Mouse (Mus musculus): ENCODE measurements at regions not wholly inside any gene's neighbourhood (a gene's known extent, or its start where the extent isn't known, plus 50 kb on each side); places are given as distances from the start of the nearest gene placed in this dataset.

- Histone ChIP-seq H3K4me3 (no peak overlapping the region), H3K36me3 (ENCODE audit: control insufficient read depth, insufficient read depth, low read length) (no peaks in the 10 kb centered on the region), H3K9ac (ENCODE audit: low read depth, low read length) (no peak overlapping the region), H3K27me3 (ENCODE audit: control insufficient read depth, insufficient read depth, low read length) (peaks cover 1% of the 10 kb centered on the region; the same call in 1 of the 2 replicates), H3K27ac (no peak overlapping the region), H3K4me1 (ENCODE audit: control insufficient read depth, insufficient read depth, low read length) (no peaks in the 10 kb centered on the region), H3K79me2 (replicated peaks; ENCODE audit: control insufficient read depth, insufficient read depth, low read length) (no peaks in the 10 kb centered on the region)
- 75% methylated on average over 6 of the region's 6 CpGs for WGBS
- TF ChIP-seq CTCF (IDR thresholded peaks at IDR 0.05), result no peak
- no peak for TF ChIP-seq POLR2A (IDR thresholded peaks at IDR 0.05; ENCODE audit: insufficient read depth, low read depth, low read length)
- TF ChIP-seq EP300 (IDR thresholded peaks at IDR 0.05; ENCODE audit: insufficient read depth, low read depth, low read length), result no peak
- intact Hi-C loops (cut with DNase I), result no loop called here
- no peak for DNase-seq
Measured at GRCm38 (mm10) chr8:90149903-90150302, 198.2 kb downstream of the Tox3 start.

DNA sequence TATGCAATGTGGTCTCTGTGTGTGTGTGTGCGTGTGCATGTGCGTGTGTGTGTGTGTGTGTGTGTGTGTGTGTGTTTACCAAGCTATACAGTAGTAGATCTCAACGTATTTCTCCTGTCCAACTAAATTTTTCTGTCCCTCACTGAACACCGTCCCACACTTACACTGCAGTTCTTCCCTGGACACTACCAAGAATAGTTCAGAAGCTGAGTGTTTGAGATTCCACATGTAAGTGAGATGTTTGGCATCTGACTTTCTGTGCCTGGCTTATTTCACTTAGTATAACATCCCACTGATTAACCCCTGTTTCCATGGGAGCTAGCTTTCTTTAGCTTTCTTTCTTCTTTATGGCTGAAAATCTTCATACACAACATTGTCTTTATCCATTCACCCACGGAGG, 213.5 kb downstream of the Tox3 start:
- Histone ChIP-seq H3K79me2 (replicated peaks; ENCODE audit: control insufficient read depth, insufficient read depth, low read length) (no peaks in the 10 kb centered on the region), H3K36me3 (ENCODE audit: control insufficient read depth, insufficient read depth, low read length) (no peaks in the 10 kb centered on the region), H3K9ac (ENCODE audit: low read depth, low read length) (no peak overlapping the region), H3K4me1 (ENCODE audit: control insufficient read depth, insufficient read depth, low read length) (peaks cover 2% of the 10 kb centered on the region; the same call in 1 of the 2 replicates), H3K27me3 (ENCODE audit: control insufficient read depth, insufficient read depth, low read length) (no peaks in the 10 kb centered on the region), H3K4me3 (no peak overlapping the region), H3K27ac (peak overlapping the region; percentile 43; the same call in 1 of the 2 replicates)
- no peak for TF ChIP-seq CTCF (IDR thresholded peaks at IDR 0.05)
- no peak for TF ChIP-seq EP300 (IDR thresholded peaks at IDR 0.05; ENCODE audit: insufficient read depth, low read depth, low read length)
- TF ChIP-seq POLR2A (IDR thresholded peaks at IDR 0.05; ENCODE audit: insufficient read depth, low read depth, low read length), result no peak
- WGBS, result 47% methylated on average over 5 of the region's 5 CpGs
- no peak for DNase-seq
- intact Hi-C loops (cut with DNase I), result no loop called here

GRCm38 (mm10) chr8:90130704-90131267, 217.4 kb downstream of the Tox3 start:
- H3K79me2 ChIP-seq (replicated peaks; ENCODE audit: control insufficient read depth, insufficient read depth, low read length), result no peaks in the 10 kb centered on the region
- no peaks in the 10 kb centered on the region for H3K27me3 ChIP-seq (ENCODE audit: control insufficient read depth, insufficient read depth, low read length)
- H3K36me3 ChIP-seq (ENCODE audit: control insufficient read depth, insufficient read depth, low read length), result no peaks in the 10 kb centered on the region
- no peak for DNase-seq
- peaks cover 2% of the 10 kb centered on the region; the same call in 1 of the 2 replicates for H3K4me1 ChIP-seq (ENCODE audit: control insufficient read depth, insufficient read depth, low read length)
- H3K9ac ChIP-seq (ENCODE audit: low read depth, low read length), result no peak overlapping the region
- intact Hi-C loops (cut with DNase I), result no loop called here
- TF ChIP-seq POLR2A (IDR thresholded peaks at IDR 0.05; ENCODE audit: insufficient read depth, low read depth, low read length) (no peak), EP300 (IDR thresholded peaks at IDR 0.05; ENCODE audit: insufficient read depth, low read depth, low read length) (no peak), CTCF (IDR thresholded peaks at IDR 0.05) (no peak)
- WGBS, result 85% methylated on average over 5 of the region's 5 CpGs
- no peak overlapping the region for H3K27ac ChIP-seq
- no peak overlapping the region for H3K4me3 ChIP-seq

- Histone ChIP-seq H3K27me3 (ENCODE audit: control insufficient read depth, insufficient read depth, low read length) (no peaks in the 10 kb centered on the region), H3K27ac (no peak overlapping the region), H3K4me3 (no peak overlapping the region), H3K4me1 (ENCODE audit: control insufficient read depth, insufficient read depth, low read length) (no peaks in the 10 kb centered on the region), H3K36me3 (ENCODE audit: control insufficient read depth, insufficient read depth, low read length) (no peaks in the 10 kb centered on the region), H3K79me2 (replicated peaks; ENCODE audit: control insufficient read depth, insufficient read depth, low read length) (no peaks in the 10 kb centered on the region), H3K9ac (ENCODE audit: low read depth, low read length) (no peak overlapping the region)
- WGBS, result 87% methylated on average over 1 of the region's 1 CpGs
- no peak for DNase-seq
- intact Hi-C loops (cut with DNase I), result no loop called here
- TF ChIP-seq POLR2A (IDR thresholded peaks at IDR 0.05; ENCODE audit: insufficient read depth, low read depth, low read length) (no peak), EP300 (IDR thresholded peaks at IDR 0.05; ENCODE audit: insufficient read depth, low read depth, low read length) (no peak), CTCF (IDR thresholded peaks at IDR 0.05) (no peak)
Measured at GRCm38 (mm10) chr8:90125426-90125825, 222.7 kb downstream of the Tox3 start.

DNA sequence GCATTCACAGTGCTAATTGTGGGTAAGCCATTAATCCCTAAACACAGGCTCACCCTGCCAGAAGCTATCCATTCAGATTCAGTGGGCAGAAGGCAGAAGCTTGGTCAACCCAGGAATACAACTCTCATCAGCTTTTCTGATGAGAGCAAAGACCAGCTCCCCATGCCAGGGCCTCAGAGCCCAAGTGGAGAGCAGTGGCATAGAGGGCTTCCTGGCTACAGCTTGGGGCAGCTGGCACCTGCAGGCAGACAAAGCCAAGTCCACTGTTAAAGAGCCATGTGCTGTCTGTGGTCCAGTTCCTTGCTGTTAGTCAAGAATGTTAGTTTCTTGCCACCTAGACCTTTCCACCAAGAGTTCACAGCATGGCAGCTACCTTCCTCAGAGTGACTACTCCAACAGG, 225.0 kb downstream of the Tox3 start:
- Histone ChIP-seq H3K4me1 (ENCODE audit: control insufficient read depth, insufficient read depth, low read length) (no peaks in the 10 kb centered on the region), H3K27ac (no peak overlapping the region), H3K36me3 (ENCODE audit: control insufficient read depth, insufficient read depth, low read length) (no peaks in the 10 kb centered on the region), H3K9ac (ENCODE audit: low read depth, low read length) (no peak overlapping the region), H3K79me2 (replicated peaks; ENCODE audit: control insufficient read depth, insufficient read depth, low read length) (no peaks in the 10 kb centered on the region), H3K27me3 (ENCODE audit: control insufficient read depth, insufficient read depth, low read length) (no peaks in the 10 kb centered on the region), H3K4me3 (no peak overlapping the region)
- DNase-seq, result no peak
- TF ChIP-seq CTCF (IDR thresholded peaks at IDR 0.05) (no peak), EP300 (IDR thresholded peaks at IDR 0.05; ENCODE audit: insufficient read depth, low read depth, low read length) (no peak), POLR2A (IDR thresholded peaks at IDR 0.05; ENCODE audit: insufficient read depth, low read depth, low read length) (no peak)
- intact Hi-C loops (cut with DNase I), result no loop called here

- Histone ChIP-seq H3K36me3 (ENCODE audit: control insufficient read depth, insufficient read depth, low read length) (no peaks in the 10 kb centered on the region), H3K9ac (ENCODE audit: low read depth, low read length) (no peak overlapping the region), H3K4me1 (ENCODE audit: control insufficient read depth, insufficient read depth, low read length) (no peaks in the 10 kb centered on the region), H3K27me3 (ENCODE audit: control insufficient read depth, insufficient read depth, low read length) (no peaks in the 10 kb centered on the region), H3K27ac (no peak overlapping the region), H3K79me2 (replicated peaks; ENCODE audit: control insufficient read depth, insufficient read depth, low read length) (no peaks in the 10 kb centered on the region), H3K4me3 (no peak overlapping the region)
- no peak for DNase-seq
- 79% methylated on average over 3 of the region's 3 CpGs for WGBS
- intact Hi-C loops (cut with DNase I), result no loop called here
- no peak for TF ChIP-seq CTCF (IDR thresholded peaks at IDR 0.05)
- TF ChIP-seq POLR2A (IDR thresholded peaks at IDR 0.05; ENCODE audit: insufficient read depth, low read depth, low read length), result no peak
- no peak for TF ChIP-seq EP300 (IDR thresholded peaks at IDR 0.05; ENCODE audit: insufficient read depth, low read depth, low read length)
Measured at GRCm38 (mm10) chr8:90121935-90122334, 226.2 kb downstream of the Tox3 start.
